8 mouse cellular contexts compared by ENCODE assay signal in the genomic region with DNA sequence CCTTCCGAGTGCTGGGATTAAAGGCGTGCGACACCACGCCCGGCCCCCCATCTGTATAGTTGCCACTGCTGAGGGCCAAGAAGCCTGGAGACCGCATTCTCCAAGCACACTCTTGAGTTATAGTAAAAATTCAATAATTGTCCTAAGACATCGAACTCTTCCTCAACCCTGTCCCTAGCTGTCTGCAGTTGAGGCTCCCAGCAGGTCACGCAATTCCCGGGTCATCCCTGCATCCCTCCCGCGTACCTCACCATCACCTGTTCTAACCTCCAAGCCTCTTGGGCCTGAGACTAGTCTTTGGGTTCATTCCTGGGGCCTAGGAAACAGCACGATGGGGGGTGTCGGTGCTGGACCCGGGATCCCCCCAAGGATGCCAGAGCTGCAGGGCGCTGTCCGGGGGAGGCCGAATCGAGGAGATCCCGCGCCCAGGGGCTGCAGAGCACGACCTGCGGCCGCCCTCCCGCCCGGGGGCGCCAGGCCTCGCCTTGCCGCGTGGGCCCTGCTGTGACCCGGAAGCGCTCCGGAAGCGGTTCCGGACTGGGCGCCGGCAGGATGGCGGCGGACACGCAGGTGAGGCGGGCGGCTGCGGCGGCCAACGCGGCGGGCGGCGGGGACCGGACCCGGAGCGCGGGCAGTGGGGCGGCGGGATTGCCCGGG. TPM values are rescaled to one million over a fixed set of nuclear protein-coding genes. Genes with fewer than 3 reads are reported as not detected.
DNase-seq lines count a peak whose midpoint lies in the region; ATAC-seq and TF ChIP-seq lines count a peak whose summit lies in the region.

A gene (plus strand): TSS at position 518 of the 657 bp plus-strand sequence.

- H3K27me3 ChIP-seq in hindbrain, embryonic 15.5 days, result no peaks in the 10 kb centered on the region

- peak within 1 kb of the TSS; percentile 68 for H3K4me2 ChIP-seq in hindbrain, embryonic 15.5 days

- peak within 1 kb of the TSS; percentile 89 for H3K9ac ChIP-seq in hindbrain, embryonic 15.5 days

- WGBS in hindbrain, embryonic 15.5 days, result 2% methylated on average over 47 of the region's 55 CpGs

- peak within 1 kb of the TSS; percentile 84 for H3K4me3 ChIP-seq in gastrocnemius, adult 2 months
- peak within 1 kb of the TSS; percentile 89 for H3K4me3 ChIP-seq in hindbrain, embryonic 15.5 days

- peaks cover 47% of the 10 kb centered on the region for H3K4me1 ChIP-seq in hindbrain, embryonic 15.5 days (replicated peaks)

- intact Hi-C loops in gastrocnemius, adult 2 months (cut with DNase I), result no loop called here

- DNase-seq in ZHBTc4 (ENCODE audit: low read depth, low spot score), result peak; percentile 86
- peak; percentile 71 to 74 for DNase-seq in cerebellum, postnatal 4 days (ENCODE audit: low spot score in 2 of 2)
- DNase-seq in gastrocnemius, adult 2 months, result peak; percentile 90
- peak; percentile 69 to 77 for DNase-seq in left cerebral cortex, adult 18-20 months (ENCODE audit: low spot score in 2 of 2)
- DNase-seq in lung, postnatal 4 days, result peak; percentile 85 to 90
- peak; percentile 89 for DNase-seq in retina, postnatal 1 day
- DNase-seq in urinary bladder, adult 2 months (ENCODE audit: low spot score), result peak; percentile 78

- ATAC-seq in hindbrain, embryonic 15.5 days (ENCODE audit: low FRiP score, low read depth), result peak; percentile 90

- peak within 1 kb of the TSS; percentile 87 for H3K27ac ChIP-seq in gastrocnemius, adult 2 months
- peak within 1 kb of the TSS; percentile 79 for H3K27ac ChIP-seq in hindbrain, embryonic 15.5 days (replicated peaks)

- peak; percentile 62 for TF ChIP-seq CTCF in gastrocnemius, adult 2 months (IDR thresholded peaks at IDR 0.05)

- H3K9me3 ChIP-seq in hindbrain, embryonic 15.5 days, result no peaks in the 10 kb centered on the region

- H3K36me3 ChIP-seq in hindbrain, embryonic 15.5 days, result peaks cover 32% of the 10 kb centered on the region

RNA-seq across cellular contexts. Expression of the gene that starts here (rescaled TPM):
- total RNA-seq in gastrocnemius, adult 2 months (2021), result 10 to 100 TPM; 31.3 to 31.9 TPM
- polyA plus RNA-seq in hindbrain, embryonic 15.5 days (2015; fragmentation: Nextera tagmentation; extraction: Ambion mirVana), result 40.6 and 44.4 TPM in 2 replicates
- 10 to 100 TPM; 62.0 to 66.4 TPM for total RNA-seq in left cerebral cortex, adult 18-20 months (2021)
- 17.8 and 26.4 TPM in 2 replicates for polyA plus RNA-seq in urinary bladder, adult 2 months (2012; rRNA removed)

Comparison
In these comparisons a context has a peak if more than half of its experiments do, and no peak if none do; other contexts are left out.
1. Peak in every context shown above with its lines: DNase-seq, ATAC-seq, H3K4me3 ChIP-seq and H3K27ac ChIP-seq.